Mouse (Mus musculus) embryonic fibroblast, embryonic 13.5 days (primary cell): ENCODE data around the gene Sco2.

ENCODE experiments used
- CTCF ChIP-seq: IDR thresholded peaks from 2 replicates; pipeline ENCODE4 v1.5.1; 2011; ENCODE audit warnings: mild to moderate bottlenecking, control low read depth, low read length, moderate library complexity, borderline replicate concordance; ENCODE audit not compliant: insufficient read depth
- POLR2A ChIP-seq: IDR thresholded peaks from 2 replicates; pipeline ENCODE4 v1.6.1; 2011; ENCODE audit warnings: low read depth, mild to moderate bottlenecking, control low read depth, low read length, moderate library complexity

DNA sequence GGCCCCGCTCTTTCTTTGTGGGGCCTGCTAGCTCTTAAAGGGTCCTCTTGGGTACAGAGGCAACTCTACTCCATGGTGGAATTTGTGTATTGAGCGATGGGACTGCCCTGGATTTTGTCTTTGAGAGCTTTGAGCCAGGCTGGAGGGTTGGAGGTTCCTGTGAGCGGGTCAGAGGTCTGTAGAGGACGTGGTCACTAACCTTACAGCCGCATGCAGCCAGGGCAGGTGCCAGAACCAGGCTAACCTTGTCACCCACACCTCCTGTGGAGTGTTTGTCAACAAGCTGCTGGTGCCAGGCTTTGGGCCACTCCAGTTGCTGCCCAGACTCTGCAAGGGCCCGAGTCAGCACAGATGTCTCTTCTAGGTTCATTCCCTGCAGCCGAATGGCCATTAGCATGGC, 2.4 kb upstream of the Sco2 start:
- no peak for TF ChIP-seq CTCF
- TF ChIP-seq POLR2A: no peak
